Mouse (Mus musculus): Measurements from ENCODE around the gene P3h3. TPM values are rescaled to one million over a fixed set of nuclear protein-coding genes. Genes with fewer than 3 reads are reported as not detected.
"Not testable (repeated sequence)": the region's sequence is repeated elsewhere in the genome, so short reads cannot be mapped to it uniquely, and the experiment has no call there.

P3h3 gene
- polyA plus RNA-seq, 1 experiment from 2014 or later: 18.1 TPM

DNA sequence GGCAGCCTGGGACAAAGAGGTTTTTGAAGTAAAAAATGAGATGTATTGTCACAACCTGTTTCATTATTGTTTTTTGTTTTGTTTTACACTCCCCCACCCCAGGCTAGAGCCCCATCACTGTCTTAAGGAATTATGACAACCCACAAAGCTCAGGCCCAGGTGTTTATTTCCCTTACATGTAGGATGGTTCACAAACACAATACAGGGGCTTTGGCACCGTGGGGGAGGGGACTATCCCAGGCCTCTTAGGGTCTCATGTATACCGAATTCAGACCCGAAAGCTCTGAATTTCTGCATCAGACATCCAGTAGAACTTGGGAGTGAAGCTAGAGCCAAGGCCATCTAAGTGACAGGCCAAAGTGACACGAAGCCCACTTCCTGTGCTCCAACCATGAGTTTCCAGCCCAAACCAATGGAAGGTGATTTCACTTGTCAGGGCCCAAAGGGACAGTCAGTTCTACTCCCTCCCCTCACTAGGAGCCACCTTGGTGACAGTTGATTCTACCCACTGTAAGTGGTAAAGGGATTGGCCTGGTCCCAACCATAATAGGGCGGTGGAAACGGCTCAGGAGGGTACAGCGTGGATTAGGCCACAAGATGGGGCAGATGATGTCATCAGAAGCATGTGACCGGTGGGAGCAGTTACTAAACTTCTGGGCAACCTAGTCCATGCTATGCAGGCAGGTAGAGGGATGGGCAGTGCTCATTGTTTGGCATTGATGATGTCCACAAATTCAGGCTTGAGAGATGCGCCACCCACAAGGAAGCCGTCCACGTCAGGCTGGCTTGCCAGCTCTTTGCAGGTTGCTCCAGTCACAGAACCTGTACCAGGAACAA is 46.8 kb downstream of the P3h3 start:
- H3K9me3 ChIP-seq; H3K4me2 ChIP-seq; H3K4me3 ChIP-seq; H3K9ac ChIP-seq; ATAC-seq (replicated peaks); H3K36me3 ChIP-seq (replicated peaks); H3K27ac ChIP-seq; H3K27me3 ChIP-seq (replicated peaks): not testable (repeated sequence)
- H3K4me1 ChIP-seq: peaks cover 49% of the 10 kb centered on the region
- WGBS: 83% methylated on average over 11 of the region's 11 CpGs

GRCm38 (mm10) chr6:124809775-124810538 is 47.6 kb downstream of the P3h3 start:
- 0 out of 2 replicates have a peak, but pooled peaks cover 4% of the 10 kb centered on the region for H3K36me3 ChIP-seq (replicated peaks)
- H3K9ac ChIP-seq: peak overlapping the region; percentile 21
- H3K27ac ChIP-seq: peak overlapping the region; percentile 67; the same call in 1 of the 2 replicates
- 39% methylated on average over 14 of the region's 14 CpGs for WGBS
- peaks cover 55% of the 10 kb centered on the region for H3K4me1 ChIP-seq
- H3K9me3 ChIP-seq: no peaks in the 10 kb centered on the region
- peak overlapping the region; percentile 83 for H3K4me2 ChIP-seq
- H3K4me3 ChIP-seq: peak overlapping the region; percentile 43
- no peaks in the 10 kb centered on the region for H3K27me3 ChIP-seq (replicated peaks)
- no peak for ATAC-seq (replicated peaks)

DNA sequence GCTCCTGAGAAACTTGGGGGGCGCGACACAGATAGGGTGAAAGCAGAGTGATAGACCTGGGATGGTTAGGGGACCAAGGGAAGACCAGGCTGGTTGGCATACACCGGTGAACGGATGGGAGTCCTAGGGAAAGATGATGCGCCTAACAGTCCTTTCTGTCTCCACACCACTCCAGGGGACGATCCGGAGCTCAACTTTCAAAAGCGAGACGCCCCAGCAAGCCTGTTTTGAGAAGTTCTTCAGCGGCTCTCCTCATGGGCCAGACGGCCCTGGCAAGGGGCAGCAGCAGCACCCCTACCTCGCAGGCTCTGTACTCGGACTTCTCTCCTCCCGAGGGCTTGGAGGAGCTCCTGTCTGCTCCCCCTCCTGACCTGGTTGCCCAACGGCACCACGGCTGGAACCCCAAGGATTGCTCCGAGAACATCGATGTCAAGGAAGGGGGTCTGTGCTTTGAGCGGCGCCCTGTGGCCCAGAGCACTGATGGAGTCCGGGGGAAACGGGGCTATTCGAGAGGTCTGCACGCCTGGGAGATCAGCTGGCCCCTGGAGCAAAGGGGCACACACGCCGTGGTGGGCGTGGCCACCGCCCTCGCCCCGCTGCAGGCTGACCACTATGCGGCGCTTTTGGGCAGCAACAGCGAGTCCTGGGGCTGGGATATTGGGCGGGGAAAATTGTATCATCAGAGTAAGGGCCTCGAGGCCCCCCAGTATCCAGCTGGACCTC is 48.3 kb downstream of the P3h3 start:
- Histone ChIP-seq H3K27ac (peak overlapping the region; percentile 67), H3K4me3 (peak overlapping the region; percentile 43), H3K36me3 (replicated peaks) (0 out of 2 replicates have a peak, but pooled peaks cover 4% of the 10 kb centered on the region), H3K27me3 (replicated peaks) (no peaks in the 10 kb centered on the region), H3K9ac (peak overlapping the region; percentile 21), H3K4me2 (peak overlapping the region; percentile 83), H3K4me1 (peaks cover 51% of the 10 kb centered on the region), H3K9me3 (no peaks in the 10 kb centered on the region)
- WGBS: under 1% methylated on average over 35 of the region's 35 CpGs
- ATAC-seq (replicated peaks): 0 out of 2 replicates have a peak, but pooled peaks have one; percentile 1

GRCm38 (mm10) chr6:124808358-124809012 is 49.1 kb downstream of the P3h3 start, which contains the start of gene Spsb2:
TSS of gene Spsb2 (plus strand) at chr6:124808661.
- no peaks in the 10 kb centered on the region for H3K9me3 ChIP-seq
- H3K4me3 ChIP-seq: peak within 1 kb of the TSS; percentile 43
- H3K27me3 ChIP-seq (replicated peaks): no peaks in the 10 kb centered on the region
- 0 out of 2 replicates have a peak, but pooled peaks cover 4% of the 10 kb centered on the region for H3K36me3 ChIP-seq (replicated peaks)
- H3K9ac ChIP-seq: peak within 1 kb of the TSS; percentile 21
- peak within 1 kb of the TSS; percentile 83 for H3K4me2 ChIP-seq
- ATAC-seq (replicated peaks): peak; percentile 7; the same call in 1 of the 2 replicates
- 4% methylated on average over 29 of the region's 29 CpGs for WGBS
- peak within 1 kb of the TSS; percentile 67 for H3K27ac ChIP-seq
- peaks cover 49% of the 10 kb centered on the region for H3K4me1 ChIP-seq

GRCm38 (mm10) chr6:124807986-124808357 is 49.6 kb downstream of the P3h3 start:
- no peaks in the 10 kb centered on the region for H3K27me3 ChIP-seq (replicated peaks)
- H3K4me3 ChIP-seq: peak overlapping the region; percentile 43; the same call in 1 of the 2 replicates
- no peak overlapping the region for H3K9ac ChIP-seq

GRCm38 (mm10) chr6:124807366-124807765 is 50.2 kb downstream of the P3h3 start:
- no peak for ATAC-seq (replicated peaks)
- Histone ChIP-seq H3K36me3 (replicated peaks) (0 out of 2 replicates have a peak, but pooled peaks cover 4% of the 10 kb centered on the region), H3K4me3 (no peak overlapping the region), H3K9me3 (no peaks in the 10 kb centered on the region), H3K27ac (no peak overlapping the region), H3K4me2 (no peak overlapping the region), H3K9ac (no peak overlapping the region), H3K27me3 (replicated peaks) (no peaks in the 10 kb centered on the region), H3K4me1 (peaks cover 41% of the 10 kb centered on the region)
- 90% methylated on average over 4 of the region's 4 CpGs for WGBS

More at GRCm38 (mm10) chr6:124807986-124808357, 49.6 kb downstream of the P3h3 start:
- Histone ChIP-seq H3K4me2 (peak overlapping the region; percentile 83), H3K9me3 (no peaks in the 10 kb centered on the region), H3K4me1 (peaks cover 47% of the 10 kb centered on the region), H3K36me3 (replicated peaks) (0 out of 2 replicates have a peak, but pooled peaks cover 4% of the 10 kb centered on the region), H3K27ac (0 out of 2 replicates have a peak overlapping the region, but pooled peaks have one; percentile 35)
- WGBS: 84% methylated on average over 6 of the region's 6 CpGs
- no peak for ATAC-seq (replicated peaks)

DNA sequence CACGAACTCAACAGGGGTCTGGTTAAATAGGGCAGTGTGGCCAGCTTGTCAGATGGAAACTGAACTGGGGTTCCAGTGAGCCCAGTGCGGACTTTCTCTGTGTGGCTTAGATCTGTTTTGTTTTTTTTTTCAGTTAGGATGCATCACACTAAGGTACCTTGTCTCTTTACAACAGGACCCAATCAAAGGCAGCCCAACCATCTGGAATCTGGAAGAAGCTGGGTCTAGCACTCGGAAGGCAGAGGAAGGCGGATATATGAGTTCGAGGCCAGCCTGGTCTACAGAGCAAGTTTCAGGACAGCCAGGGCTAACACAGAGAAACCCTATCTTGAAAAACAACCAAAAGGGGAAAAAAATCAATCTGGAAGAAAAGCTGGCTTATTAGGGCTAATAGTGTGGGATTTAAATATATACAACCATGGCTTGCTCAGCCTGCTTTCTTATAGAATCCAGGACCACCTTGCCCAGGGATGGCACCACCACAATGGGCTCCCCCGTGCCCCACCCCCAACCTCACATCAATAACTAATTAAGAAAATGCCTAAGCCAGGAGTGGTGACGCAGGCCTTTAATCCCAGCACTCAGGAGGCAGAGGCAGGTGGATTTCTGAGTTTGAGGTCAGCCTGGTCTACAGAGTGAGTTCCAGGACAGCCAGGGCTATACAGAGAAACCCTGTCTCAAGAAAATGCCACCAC is 51.0 kb downstream of the P3h3 start:
- no peak overlapping the region for H3K9ac ChIP-seq
- no peaks in the 10 kb centered on the region for H3K9me3 ChIP-seq
- H3K4me2 ChIP-seq: peak overlapping the region; percentile 69
- ATAC-seq (replicated peaks): no peak
- H3K27me3 ChIP-seq (replicated peaks): no peaks in the 10 kb centered on the region
- no peaks in the 10 kb centered on the region for H3K36me3 ChIP-seq (replicated peaks)
- H3K4me1 ChIP-seq: peaks cover 33% of the 10 kb centered on the region
- peak overlapping the region; percentile 79 for H3K27ac ChIP-seq
- WGBS: 73% methylated on average over 7 of the region's 7 CpGs
- peak overlapping the region; percentile 40; the same call in 1 of the 2 replicates for H3K4me3 ChIP-seq

GRCm38 (mm10) chr6:124805341-124806321 is 51.9 kb downstream of the P3h3 start:
- peak; percentile 91 for ATAC-seq (replicated peaks)
- peaks cover 32% of the 10 kb centered on the region for H3K4me1 ChIP-seq
- H3K27ac ChIP-seq: peak overlapping the region; percentile 79
- H3K9ac ChIP-seq: peak overlapping the region; percentile 41
- H3K27me3 ChIP-seq (replicated peaks): no peaks in the 10 kb centered on the region
- no peaks in the 10 kb centered on the region for H3K36me3 ChIP-seq (replicated peaks)
- H3K4me3 ChIP-seq: peak overlapping the region; percentile 40
- H3K4me2 ChIP-seq: peak overlapping the region; percentile 69
- 2% methylated on average over 34 of the region's 34 CpGs for WGBS
- H3K9me3 ChIP-seq: no peaks in the 10 kb centered on the region

- ATAC-seq (replicated peaks): no peak
- Histone ChIP-seq H3K27ac (no peak overlapping the region), H3K9ac (no peak overlapping the region), H3K9me3 (no peaks in the 10 kb centered on the region), H3K4me2 (no peak overlapping the region), H3K27me3 (replicated peaks) (no peaks in the 10 kb centered on the region), H3K36me3 (replicated peaks) (no peaks in the 10 kb centered on the region), H3K4me3 (no peak overlapping the region), H3K4me1 (peaks cover 24% of the 10 kb centered on the region)
- 94% methylated on average over 3 of the region's 3 CpGs for WGBS
Measured at GRCm38 (mm10) chr6:124804341-124804740, 53.2 kb downstream of the P3h3 start.

- H3K4me1 ChIP-seq: peaks cover 20% of the 10 kb centered on the region
- 92% methylated on average over 4 of the region's 4 CpGs for WGBS
- not testable (repeated sequence) for H3K36me3 ChIP-seq (replicated peaks); ATAC-seq (replicated peaks); H3K4me3 ChIP-seq; H3K27me3 ChIP-seq (replicated peaks); H3K9me3 ChIP-seq; H3K9ac ChIP-seq; H3K4me2 ChIP-seq; H3K27ac ChIP-seq
Measured at GRCm38 (mm10) chr6:124803691-124804090, 53.9 kb downstream of the P3h3 start.

All from midbrain, embryonic 15.5 days (tissue).